Mouse (Mus musculus) hindbrain, embryonic 14.5 days (tissue): ENCODE data around the gene Gpx2. TPM values are rescaled to one million over a fixed set of nuclear protein-coding genes. Genes with fewer than 3 reads are reported as not detected.
A peak's percentile ranks its signal among the peaks of the same experiment; 100 is the strongest.

Experiments
- ATAC-seq: fragments of 200-750 bp; cut with Nextera tagmentation; 2 replicates; pipeline ENCODE4 v1.8.0; 2017; ENCODE audit warnings: moderate number of reproducible peaks, mild to moderate bottlenecking, moderate TSS enrichment, moderate library complexity; ENCODE audit not compliant: low FRiP score
- DNase-seq: peaks from one replicate; pipeline ENCODE4 v3.0.0-alpha.2; 2015; ENCODE audit warnings: low spot score
- H3K27ac ChIP-seq: fragments of 300-500 bp; sonication (generic); 2 replicates; pipeline ENCODE4 v1.5.1; 2014; ENCODE audit warnings: mild to moderate bottlenecking, moderate library complexity
- H3K27me3 ChIP-seq: fragments of 300-500 bp; sonication (generic); 2 replicates; pipeline ENCODE4 v1.6.1; 2014; ENCODE audit warnings: mild to moderate bottlenecking, low read length, mixed read lengths; ENCODE audit not compliant: control insufficient read depth, insufficient read depth
- H3K36me3 ChIP-seq: fragments of 300-500 bp; sonication (generic); replicated peaks from 2 replicates; pipeline ENCODE4 v1.6.1; 2014; ENCODE audit not compliant: control insufficient read depth, insufficient read depth
- H3K4me1 ChIP-seq: fragments of 300-500 bp; sonication (generic); replicated peaks from 2 replicates; pipeline ENCODE4 v1.6.1; 2014; ENCODE audit warnings: antibody characterized with exemption, low read length, mixed read lengths; ENCODE audit not compliant: control insufficient read depth, insufficient read depth
- H3K4me2 ChIP-seq: fragments of 300-500 bp; sonication (generic); replicated peaks from 2 replicates; pipeline ENCODE4 v1.6.1; 2014; ENCODE audit warnings: mild to moderate bottlenecking, moderate library complexity
- H3K4me3 ChIP-seq: fragments of 300-500 bp; sonication (generic); replicated peaks from 2 replicates; pipeline ENCODE4 v1.5.1; 2014; ENCODE audit warnings: mild to moderate bottlenecking, low read length
- H3K9ac ChIP-seq: fragments of 300-500 bp; sonication (generic); 2 replicates; pipeline ENCODE4 v1.6.1; 2014
- H3K9me3 ChIP-seq: fragments of 300-500 bp; sonication (generic); 2 replicates; pipeline ENCODE4 v1.6.1; 2016; ENCODE audit warnings: low read length; ENCODE audit not compliant: control insufficient read depth
- WGBS: fragments of 180-500 bp; shearing (Covaris S2); extraction: QIAGEN DNeasy Blood & Tissue Kit; methylation state at CpG from one replicate; pipeline ENCODE4 v1.1.7; 2014; 5-methylcytosine and 5-hydroxymethylcytosine counted together
- polyA plus RNA-seq: library from polyadenylated mRNA; unstranded; fragments of >200 nt; fragmentation: Nextera tagmentation; extraction: Ambion mirVana; gene quantifications from 2 replicates; pipeline ENCODE4 v1.2.1, GENCODE M21; 2014

Gpx2 gene
- 0.19 TPM in 1 of 2 replicates, not detected in the other for polyA plus RNA-seq

DNA sequence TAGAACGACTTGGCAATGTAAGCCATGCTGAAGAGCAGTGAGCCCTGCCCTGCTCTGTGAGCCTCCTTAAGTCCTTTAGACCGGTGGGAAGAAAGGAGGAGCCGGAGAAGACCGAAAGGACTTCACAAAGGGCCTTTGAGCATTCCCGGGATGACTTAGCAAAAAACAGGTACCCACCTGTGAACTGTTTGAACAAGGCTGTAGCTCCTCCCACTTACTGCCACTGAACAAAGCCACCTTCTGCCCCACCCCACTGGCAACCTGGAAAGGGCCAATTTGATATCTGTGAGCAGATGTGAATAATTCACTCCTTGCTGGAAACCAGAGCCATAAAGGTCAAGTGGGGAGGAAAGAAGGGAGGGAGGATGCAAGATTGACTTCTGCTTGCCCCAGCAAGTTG is at the start of gene Gpx2:
Gene Gpx2 (minus strand): TSS at position 205 of the 400 bp plus-strand sequence.
- Histone ChIP-seq H3K9me3 (no peaks in the 10 kb centered on the region), H3K4me3 (no peak within 1 kb of the TSS), H3K36me3 (peaks cover 15% of the 10 kb centered on the region; the same call in 1 of the 2 replicates), H3K4me2 (no peak within 1 kb of the TSS), H3K27me3 (no peaks in the 10 kb centered on the region), H3K9ac (no peak within 1 kb of the TSS), H3K27ac (no peak within 1 kb of the TSS), H3K4me1 (no peaks in the 10 kb centered on the region)
- no peak for DNase-seq
- ATAC-seq: no peak
- 83% methylated on average over 5 of the region's 5 CpGs for WGBS

DNA sequence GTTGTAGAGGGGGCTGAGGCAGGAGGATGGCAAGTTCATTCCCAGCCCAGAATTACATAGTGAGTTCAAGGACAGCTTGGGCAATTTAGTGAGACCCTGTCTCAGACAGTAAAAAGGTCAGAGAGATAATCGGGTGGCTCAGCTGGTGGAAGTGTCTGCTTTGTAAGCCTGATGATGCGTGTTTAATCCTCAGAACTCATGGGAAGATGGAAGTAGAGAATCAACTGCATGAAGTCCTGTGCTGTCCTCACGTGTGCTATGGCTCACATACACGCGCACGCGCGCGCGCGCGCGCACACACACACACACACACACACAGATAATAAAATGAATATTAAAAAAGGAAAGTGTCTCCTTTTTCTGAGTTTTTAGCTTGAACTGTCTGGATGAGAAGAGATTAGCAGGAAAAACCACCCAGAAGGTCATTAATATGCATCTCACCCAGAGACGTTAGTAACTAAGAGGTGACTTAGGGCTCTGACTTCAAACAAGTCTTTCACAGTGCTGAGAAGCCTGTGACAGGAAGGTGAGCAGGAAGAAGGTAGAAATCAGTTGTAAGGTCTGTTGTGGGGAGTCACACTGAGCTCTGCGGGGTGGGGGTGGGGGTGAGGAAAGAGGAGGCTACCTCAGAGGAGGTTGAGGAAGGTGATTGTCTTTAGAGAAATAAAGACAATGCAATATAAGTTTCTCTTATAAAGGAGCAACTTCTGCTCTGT is 49.1 kb upstream of the Gpx2 start:
- H3K9me3 ChIP-seq: no peaks in the 10 kb centered on the region
- H3K9ac ChIP-seq: no peak overlapping the region
- H3K4me3 ChIP-seq: no peak overlapping the region
- no peaks in the 10 kb centered on the region; the same call in 1 of the 2 replicates for H3K36me3 ChIP-seq
- no peak for DNase-seq
- H3K27ac ChIP-seq: no peak overlapping the region
- H3K27me3 ChIP-seq: no peaks in the 10 kb centered on the region
- WGBS: 91% methylated on average over 15 of the region's 15 CpGs
- H3K4me1 ChIP-seq: no peaks in the 10 kb centered on the region
- ATAC-seq: no peak
- no peak overlapping the region for H3K4me2 ChIP-seq

DNA sequence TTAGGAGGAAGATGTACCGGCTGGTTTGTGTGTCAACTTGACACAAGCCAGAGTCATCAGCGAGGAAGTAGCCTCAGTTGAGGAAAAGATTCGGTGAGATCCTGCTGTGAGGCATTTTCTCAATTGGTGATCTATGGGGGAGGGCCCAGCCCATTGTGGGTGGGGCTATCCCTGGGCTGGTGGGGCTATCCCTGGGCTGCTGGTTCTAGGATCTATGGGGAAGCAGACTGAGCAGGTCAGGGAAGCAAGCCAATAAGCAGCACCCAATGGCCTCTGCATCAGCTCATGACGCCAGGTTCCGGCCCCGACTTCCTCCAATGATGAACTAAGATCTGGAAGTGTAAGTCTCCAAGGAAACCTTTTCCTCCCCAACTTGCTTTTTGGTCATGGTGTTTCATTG is 44.7 kb upstream of the Gpx2 start:
- Histone ChIP-seq H3K4me3 (no peak overlapping the region), H3K27ac (no peak overlapping the region), H3K9me3 (no peaks in the 10 kb centered on the region), H3K4me1 (peaks cover 8% of the 10 kb centered on the region), H3K27me3 (no peaks in the 10 kb centered on the region), H3K9ac (no peak overlapping the region), H3K4me2 (no peak overlapping the region), H3K36me3 (no peaks in the 10 kb centered on the region; the same call in 1 of the 2 replicates)
- WGBS: 79% methylated on average over 6 of the region's 6 CpGs
- DNase-seq (no peak), ATAC-seq (no peak)

DNA sequence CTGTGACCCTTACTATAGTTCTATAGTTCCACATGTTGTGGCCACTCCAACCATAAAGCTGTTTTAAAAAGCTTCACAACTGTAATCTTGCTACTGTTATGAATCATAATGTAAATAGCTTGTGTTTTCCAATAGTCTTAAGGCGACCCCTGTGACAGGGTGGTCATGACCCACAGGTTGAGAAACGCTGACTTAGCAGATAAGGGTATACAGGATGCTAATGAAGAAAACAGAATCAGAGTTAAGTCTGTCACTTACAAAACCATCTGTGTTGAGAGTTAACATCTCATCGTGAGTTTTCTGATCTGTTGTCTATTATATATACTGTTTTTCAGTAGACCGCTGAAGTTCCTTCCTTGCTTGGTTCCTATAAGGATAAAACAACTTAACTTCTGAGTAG is 43.9 kb upstream of the Gpx2 start:
- Histone ChIP-seq H3K4me3 (no peak overlapping the region), H3K36me3 (no peaks in the 10 kb centered on the region; the same call in 1 of the 2 replicates), H3K9ac (no peak overlapping the region), H3K9me3 (no peaks in the 10 kb centered on the region), H3K4me2 (no peak overlapping the region), H3K27ac (no peak overlapping the region), H3K27me3 (no peaks in the 10 kb centered on the region), H3K4me1 (peaks cover 8% of the 10 kb centered on the region)
- 95% methylated on average over 4 of the region's 4 CpGs for WGBS
- DNase-seq: no peak
- ATAC-seq: no peak

DNA sequence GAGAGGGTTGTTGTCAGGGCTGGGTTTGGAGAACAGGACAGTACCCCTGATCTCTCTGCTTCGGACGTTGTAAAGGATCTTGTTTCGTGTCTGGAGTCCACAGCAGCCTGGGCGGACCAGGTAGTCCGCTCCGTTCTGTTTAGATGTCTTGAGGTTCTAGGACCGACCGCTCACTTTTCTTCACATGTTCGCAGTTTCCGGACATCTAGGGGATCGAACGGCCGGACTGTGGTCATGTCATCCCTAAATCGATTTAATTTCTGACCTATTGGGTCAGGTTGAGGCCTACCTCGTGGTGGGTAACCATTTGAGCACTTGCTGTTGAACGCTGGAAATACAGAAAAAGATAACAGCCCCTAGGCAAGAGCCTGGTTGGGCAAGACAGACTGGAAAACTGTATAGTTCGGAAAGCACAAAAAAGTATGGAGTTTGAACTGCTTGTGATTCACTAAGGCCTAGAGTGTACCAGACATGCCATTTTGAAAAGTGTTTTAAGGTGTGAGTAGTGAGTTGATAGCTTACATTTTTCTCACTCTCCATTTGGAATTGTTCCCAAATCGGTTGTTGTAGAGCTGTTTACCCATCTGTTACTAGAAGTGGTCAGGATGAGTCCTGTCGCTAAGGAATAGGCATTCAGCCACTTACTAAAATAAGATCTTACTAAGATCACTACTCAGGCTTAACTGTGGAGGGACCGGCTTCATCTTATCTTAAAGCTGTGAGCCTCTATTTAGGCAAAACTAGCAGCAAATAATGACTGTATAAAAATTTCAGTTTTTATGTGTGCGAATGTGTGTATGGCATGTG is 42.7 kb upstream of the Gpx2 start:
- ATAC-seq: 0 out of 2 replicates have a peak, but pooled peaks have one; percentile 0
- peak overlapping the region; percentile 47 for H3K4me3 ChIP-seq
- H3K27ac ChIP-seq: peak overlapping the region; percentile 81; the same call in 1 of the 2 replicates
- peak overlapping the region; percentile 71 for H3K4me2 ChIP-seq
- H3K27me3 ChIP-seq: no peaks in the 10 kb centered on the region
- no peaks in the 10 kb centered on the region for H3K36me3 ChIP-seq
- peaks cover 8% of the 10 kb centered on the region for H3K4me1 ChIP-seq
- H3K9ac ChIP-seq: peak overlapping the region; percentile 68
- no peaks in the 10 kb centered on the region for H3K9me3 ChIP-seq
- 14% methylated on average over 21 of the region's 21 CpGs for WGBS
- no peak for DNase-seq

DNA sequence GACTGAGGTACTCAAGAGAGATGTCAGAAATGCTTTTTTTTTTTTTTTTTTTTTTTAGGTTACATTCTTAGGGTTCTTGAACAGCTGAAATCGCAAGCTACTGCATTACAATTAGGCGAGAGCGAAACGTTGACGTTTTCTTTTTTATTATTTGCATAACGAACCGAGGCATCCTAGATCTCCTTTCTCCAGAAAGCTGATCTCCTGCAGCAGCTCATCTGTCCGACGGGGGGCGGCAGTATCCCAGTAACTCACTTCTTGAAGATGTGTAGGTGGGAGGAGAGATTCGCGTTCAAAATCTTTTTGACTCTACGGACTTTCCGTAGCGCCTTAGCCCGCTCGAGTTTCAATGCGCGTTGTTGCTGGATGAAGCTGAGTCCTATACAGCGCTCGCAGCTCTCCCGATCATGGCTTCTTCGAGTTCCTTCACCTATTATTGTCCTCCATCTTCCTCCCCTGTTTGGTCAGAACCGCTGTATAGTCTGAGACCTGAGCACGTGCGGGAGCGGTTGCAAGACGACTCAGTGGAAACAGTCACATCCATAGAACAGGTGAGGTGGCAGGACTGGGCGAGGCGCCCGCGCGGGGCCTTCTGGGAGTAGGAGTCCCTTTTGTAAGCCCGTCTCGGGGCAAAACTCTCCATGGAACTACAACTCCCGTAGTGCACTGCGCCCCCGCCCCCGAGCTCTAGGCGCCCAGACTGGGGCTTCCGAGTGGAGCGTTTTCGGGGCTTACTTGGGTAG is 41.9 kb upstream of the Gpx2 start:
- Histone ChIP-seq H3K4me1 (peaks cover 8% of the 10 kb centered on the region), H3K9me3 (no peaks in the 10 kb centered on the region), H3K9ac (peak overlapping the region; percentile 68), H3K27me3 (no peaks in the 10 kb centered on the region), H3K36me3 (no peaks in the 10 kb centered on the region), H3K4me2 (peak overlapping the region; percentile 71), H3K4me3 (peak overlapping the region; percentile 47), H3K27ac (peak overlapping the region; percentile 81)
- DNase-seq (peak; percentile 99), ATAC-seq (peak; percentile 98)
- under 1% methylated on average over 43 of the region's 43 CpGs for WGBS

DNA sequence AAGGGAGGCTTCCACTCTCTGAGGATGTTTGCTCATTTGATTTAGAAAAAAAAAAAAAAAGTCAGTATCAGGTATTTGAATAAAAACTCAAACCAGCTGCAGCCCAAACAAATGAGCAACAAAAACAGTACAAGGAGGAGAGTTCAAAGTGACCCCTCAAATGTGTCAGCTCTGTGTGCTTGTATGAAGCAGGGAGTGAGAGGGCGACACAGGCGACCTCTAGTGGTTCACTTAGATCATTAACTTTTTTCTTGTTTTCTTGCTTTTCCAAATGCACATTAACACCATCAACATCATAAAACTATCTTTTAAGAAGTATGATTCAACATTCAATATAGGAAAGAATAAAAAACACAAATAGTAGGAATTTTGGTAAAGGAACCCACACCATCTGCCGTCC is 37.4 kb upstream of the Gpx2 start:
- peak; percentile 69 for DNase-seq
- 7% methylated on average over 3 of the region's 3 CpGs for WGBS

DNA sequence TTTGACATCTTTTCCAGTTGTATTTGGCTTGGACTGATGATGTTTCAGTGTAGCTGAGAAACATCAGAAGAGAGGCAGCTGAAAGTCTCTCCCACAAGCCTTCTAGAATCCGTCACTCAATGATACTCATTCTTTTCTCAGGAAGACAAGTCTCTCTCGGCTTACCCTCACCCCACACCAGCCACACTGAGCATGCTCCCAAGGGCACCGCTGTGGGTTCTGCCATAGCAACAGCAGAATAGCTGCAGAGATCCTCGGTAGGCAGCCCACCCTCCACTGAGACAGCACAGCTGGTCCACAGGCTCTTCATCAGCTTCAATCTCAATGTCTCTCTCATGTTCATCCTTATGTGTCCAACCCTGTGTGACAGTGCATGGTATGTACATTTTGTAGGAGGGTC is 29.9 kb upstream of the Gpx2 start:
- no peaks in the 10 kb centered on the region for H3K9me3 ChIP-seq
- peaks cover 17% of the 10 kb centered on the region for H3K4me1 ChIP-seq
- H3K4me2 ChIP-seq: no peak overlapping the region
- ATAC-seq: no peak
- no peak for DNase-seq
- H3K4me3 ChIP-seq: no peak overlapping the region
- no peak overlapping the region for H3K9ac ChIP-seq
- no peak overlapping the region for H3K27ac ChIP-seq
- no peaks in the 10 kb centered on the region for H3K36me3 ChIP-seq
- H3K27me3 ChIP-seq: no peaks in the 10 kb centered on the region
- 47% methylated on average over 4 of the region's 4 CpGs for WGBS

More for the DNA sequence above, 37.4 kb upstream of the Gpx2 start:
- no peak overlapping the region for H3K9ac ChIP-seq
- H3K9me3 ChIP-seq: no peaks in the 10 kb centered on the region
- H3K27ac ChIP-seq: no peak overlapping the region
- no peak overlapping the region for H3K4me2 ChIP-seq
- no peaks in the 10 kb centered on the region for H3K27me3 ChIP-seq
- H3K4me3 ChIP-seq: no peak overlapping the region
- H3K36me3 ChIP-seq: no peaks in the 10 kb centered on the region
- no peak for ATAC-seq
- H3K4me1 ChIP-seq: no peaks in the 10 kb centered on the region

DNA sequence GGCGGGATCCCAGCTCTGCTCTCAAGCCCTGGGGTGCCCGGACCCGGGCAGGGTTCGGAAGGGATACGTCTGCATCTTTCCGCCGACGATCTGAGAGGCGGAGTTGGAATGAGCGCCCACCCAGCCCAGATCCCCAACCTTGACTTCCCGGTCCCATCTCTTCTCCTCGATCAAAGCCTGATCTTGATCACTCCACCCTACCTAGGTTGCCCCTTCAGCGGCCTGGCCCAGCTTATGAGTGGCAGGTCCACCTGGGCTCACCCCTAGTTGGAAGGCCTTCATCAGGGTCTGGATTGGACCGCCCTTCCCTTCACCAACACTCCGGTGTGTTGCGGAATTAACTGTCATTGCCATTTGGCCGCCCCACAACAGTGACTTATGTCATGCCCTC is 27.3 kb upstream of the Gpx2 start, which contains the start of gene Rab15:
Gene Rab15 (minus strand): TSS at position 258 of the 391 bp plus-strand sequence.
- Histone ChIP-seq H3K4me1 (peaks cover 28% of the 10 kb centered on the region), H3K9me3 (no peaks in the 10 kb centered on the region), H3K9ac (peak within 1 kb of the TSS; percentile 83), H3K4me3 (peak within 1 kb of the TSS; percentile 68), H3K36me3 (no peaks in the 10 kb centered on the region), H3K27ac (peak within 1 kb of the TSS; percentile 84), H3K4me2 (peak within 1 kb of the TSS; percentile 71), H3K27me3 (no peaks in the 10 kb centered on the region)
- 2% methylated on average over 17 of the region's 17 CpGs for WGBS
- peak; percentile 45 for DNase-seq
- ATAC-seq: peak; percentile 38
